Mouse (Mus musculus): ENCODE results near the gene Tdrd3. TPM values are rescaled to one million over a fixed set of nuclear protein-coding genes. Genes with fewer than 3 reads are reported as not detected.

The Tdrd3 gene
- polyA plus RNA-seq, 1 experiment from 2014 or later, result 45.1 TPM

- ATAC-seq (ENCODE audit: insufficient read depth, low FRiP score, low TSS enrichment), result no peak
- 93% methylated on average over 12 of the region's 12 CpGs for WGBS
- Histone ChIP-seq H3K4me2 (ENCODE audit: low read depth) (no peak overlapping the region), H3K9me3 (ENCODE audit: control insufficient read depth, low read length) (no peaks in the 10 kb centered on the region), H3K27ac (ENCODE audit: low read depth, low read length) (no peak overlapping the region), H3K36me3 (ENCODE audit: control insufficient read depth, insufficient read depth, low read length) (no peaks in the 10 kb centered on the region), H3K4me1 (ENCODE audit: control insufficient read depth, insufficient read depth, low read length) (no peaks in the 10 kb centered on the region), H3K9ac (ENCODE audit: low read length) (no peak overlapping the region), H3K27me3 (ENCODE audit: control insufficient read depth, insufficient read depth, low read length) (no peaks in the 10 kb centered on the region), H3K4me3 (ENCODE audit: low read depth, low read length) (no peak overlapping the region)
- no peak for DNase-seq (ENCODE audit: low spot score)
Measured at GRCm38 (mm10) chr14:87467586-87467985, 51.1 kb downstream of the Tdrd3 start.

DNA sequence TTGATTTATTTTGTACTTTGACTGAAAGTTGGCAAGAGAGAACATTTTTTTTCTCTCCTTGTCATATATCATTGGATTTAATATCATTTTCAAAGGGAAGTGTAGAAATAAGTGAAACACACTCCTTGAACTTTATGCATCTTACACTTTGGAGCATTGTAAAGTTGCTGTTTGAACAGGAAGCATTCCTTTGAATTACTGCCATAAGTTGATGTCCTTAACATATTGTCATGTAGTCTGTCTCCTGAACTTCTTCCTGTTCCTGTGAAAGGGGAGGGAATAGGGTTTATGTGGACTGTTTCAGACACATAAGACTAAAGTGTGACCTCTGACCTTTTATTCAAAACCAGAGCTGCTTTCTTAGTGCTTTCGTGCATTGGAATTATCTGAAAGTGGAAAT lies 55.1 kb downstream of the Tdrd3 start:
- no peak overlapping the region for H3K27ac ChIP-seq (ENCODE audit: low read depth, low read length)
- no peak overlapping the region for H3K4me2 ChIP-seq (ENCODE audit: low read depth)
- whole genome bisulfite sequencing, result 87% methylated on average over 1 of the region's 1 CpGs
- DNase-seq (ENCODE audit: low spot score) (no peak), ATAC-seq (ENCODE audit: insufficient read depth, low FRiP score, low TSS enrichment) (no peak)
- no peaks in the 10 kb centered on the region for H3K27me3 ChIP-seq (ENCODE audit: control insufficient read depth, insufficient read depth, low read length)
- no peaks in the 10 kb centered on the region for H3K4me1 ChIP-seq (ENCODE audit: control insufficient read depth, insufficient read depth, low read length)
- no peak overlapping the region for H3K4me3 ChIP-seq (ENCODE audit: low read depth, low read length)
- no peaks in the 10 kb centered on the region for H3K9me3 ChIP-seq (ENCODE audit: control insufficient read depth, low read length)
- no peak overlapping the region for H3K9ac ChIP-seq (ENCODE audit: low read length)
- H3K36me3 ChIP-seq (ENCODE audit: control insufficient read depth, insufficient read depth, low read length), result no peaks in the 10 kb centered on the region

DNA sequence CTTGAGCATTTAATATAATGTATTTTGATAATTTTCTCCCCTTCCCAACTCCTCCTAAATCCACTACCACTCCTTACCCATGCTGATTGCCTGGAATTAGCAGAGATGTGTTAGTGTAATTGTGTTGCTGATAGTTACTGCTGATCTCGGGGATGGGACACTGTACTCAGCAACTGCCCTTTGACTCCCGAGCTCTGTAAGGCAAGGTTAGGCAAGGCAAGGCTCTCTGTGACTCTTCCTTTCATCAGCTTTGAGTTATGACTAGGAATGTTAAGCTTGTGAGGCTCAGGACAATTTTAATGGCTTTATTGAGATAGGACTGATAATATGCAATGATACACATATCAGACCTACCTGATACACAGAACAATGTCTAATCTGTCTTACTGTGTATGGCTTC lies 56.3 kb downstream of the Tdrd3 start:
- H3K4me1 ChIP-seq (ENCODE audit: control insufficient read depth, insufficient read depth, low read length), result no peaks in the 10 kb centered on the region
- H3K27ac ChIP-seq (ENCODE audit: low read depth, low read length), result no peak overlapping the region
- no peak overlapping the region for H3K4me3 ChIP-seq (ENCODE audit: low read depth, low read length)
- no peak overlapping the region for H3K4me2 ChIP-seq (ENCODE audit: low read depth)
- ATAC-seq (ENCODE audit: insufficient read depth, low FRiP score, low TSS enrichment) (no peak), DNase-seq (ENCODE audit: low spot score) (no peak)
- H3K27me3 ChIP-seq (ENCODE audit: control insufficient read depth, insufficient read depth, low read length), result no peaks in the 10 kb centered on the region
- no peaks in the 10 kb centered on the region for H3K36me3 ChIP-seq (ENCODE audit: control insufficient read depth, insufficient read depth, low read length)
- H3K9me3 ChIP-seq (ENCODE audit: control insufficient read depth, low read length), result no peaks in the 10 kb centered on the region
- H3K9ac ChIP-seq (ENCODE audit: low read length), result no peak overlapping the region
- 76% methylated on average over 2 of the region's 2 CpGs for WGBS

- DNase-seq (ENCODE audit: low spot score) (no peak), ATAC-seq (ENCODE audit: insufficient read depth, low FRiP score, low TSS enrichment) (no peak)
- no peaks in the 10 kb centered on the region for H3K9me3 ChIP-seq (ENCODE audit: control insufficient read depth, low read length)
- H3K9ac ChIP-seq (ENCODE audit: low read length), result no peak overlapping the region
- no peaks in the 10 kb centered on the region for H3K27me3 ChIP-seq (ENCODE audit: control insufficient read depth, insufficient read depth, low read length)
- H3K4me3 ChIP-seq (ENCODE audit: low read depth, low read length), result no peak overlapping the region
- WGBS, result 83% methylated on average over 10 of the region's 10 CpGs
- H3K27ac ChIP-seq (ENCODE audit: low read depth, low read length), result no peak overlapping the region
- no peaks in the 10 kb centered on the region for H3K4me1 ChIP-seq (ENCODE audit: control insufficient read depth, insufficient read depth, low read length)
- H3K36me3 ChIP-seq (ENCODE audit: control insufficient read depth, insufficient read depth, low read length), result no peaks in the 10 kb centered on the region
- H3K4me2 ChIP-seq (ENCODE audit: low read depth), result no peak overlapping the region
Measured at GRCm38 (mm10) chr14:87475721-87476359, 59.4 kb downstream of the Tdrd3 start.

DNA sequence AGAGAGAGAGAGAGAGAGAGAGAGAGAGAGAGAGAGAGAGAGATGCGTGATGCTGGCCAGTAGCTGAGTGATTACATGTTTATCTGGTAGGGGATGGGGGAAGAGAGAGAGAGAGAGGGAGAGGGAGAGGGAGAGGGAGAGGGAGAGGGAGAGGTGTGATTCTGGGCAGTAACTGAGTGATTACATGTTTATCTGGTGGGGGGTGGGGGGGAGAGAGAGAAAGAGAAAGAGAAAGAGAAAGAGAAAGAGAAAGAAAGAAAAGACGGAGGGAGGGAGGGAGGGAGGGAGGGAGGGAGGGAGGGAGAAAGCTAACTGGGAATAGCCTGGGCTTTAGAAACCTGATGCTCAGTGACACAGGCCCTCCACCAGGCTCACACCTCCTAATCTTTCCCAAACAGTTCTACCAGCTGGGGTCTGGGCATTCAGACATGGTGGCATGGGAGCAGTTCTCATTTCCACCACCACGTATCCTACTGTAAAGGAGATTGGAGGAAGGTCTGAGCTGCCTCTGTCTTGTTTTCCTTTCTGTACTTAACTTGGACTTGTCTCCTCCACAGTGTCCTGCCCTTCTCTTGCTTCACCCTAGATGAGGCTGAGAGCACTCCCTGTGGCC lies 62.0 kb downstream of the Tdrd3 start:
- H3K9ac ChIP-seq (ENCODE audit: low read length), result no peak overlapping the region
- no peaks in the 10 kb centered on the region for H3K9me3 ChIP-seq (ENCODE audit: control insufficient read depth, low read length)
- 64% methylated on average over 3 of the region's 3 CpGs for WGBS
- no peaks in the 10 kb centered on the region for H3K36me3 ChIP-seq (ENCODE audit: control insufficient read depth, insufficient read depth, low read length)
- ATAC-seq (ENCODE audit: insufficient read depth, low FRiP score, low TSS enrichment), result no peak
- DNase-seq (ENCODE audit: low spot score), result no peak
- no peak overlapping the region for H3K4me2 ChIP-seq (ENCODE audit: low read depth)
- H3K4me1 ChIP-seq (ENCODE audit: control insufficient read depth, insufficient read depth, low read length), result no peaks in the 10 kb centered on the region
- no peaks in the 10 kb centered on the region for H3K27me3 ChIP-seq (ENCODE audit: control insufficient read depth, insufficient read depth, low read length)
- H3K27ac ChIP-seq (ENCODE audit: low read depth, low read length), result no peak overlapping the region
- H3K4me3 ChIP-seq (ENCODE audit: low read depth, low read length), result no peak overlapping the region

GRCm38 (mm10) chr14:87485888-87486287 lies 69.4 kb downstream of the Tdrd3 start:
- H3K36me3 ChIP-seq (ENCODE audit: control insufficient read depth, insufficient read depth, low read length), result no peaks in the 10 kb centered on the region
- no peak overlapping the region for H3K4me2 ChIP-seq (ENCODE audit: low read depth)
- no peaks in the 10 kb centered on the region for H3K4me1 ChIP-seq (ENCODE audit: control insufficient read depth, insufficient read depth, low read length)
- 84% methylated on average over 3 of the region's 3 CpGs for WGBS
- no peak for ATAC-seq (ENCODE audit: insufficient read depth, low FRiP score, low TSS enrichment)
- H3K9ac ChIP-seq (ENCODE audit: low read length), result no peak overlapping the region
- H3K4me3 ChIP-seq (ENCODE audit: low read depth, low read length), result no peak overlapping the region
- H3K27ac ChIP-seq (ENCODE audit: low read depth, low read length), result no peak overlapping the region
- DNase-seq (ENCODE audit: low spot score), result no peak
- H3K9me3 ChIP-seq (ENCODE audit: control insufficient read depth, low read length), result no peaks in the 10 kb centered on the region
- no peaks in the 10 kb centered on the region for H3K27me3 ChIP-seq (ENCODE audit: control insufficient read depth, insufficient read depth, low read length)

GRCm38 (mm10) chr14:87497955-87498594 lies 81.6 kb downstream of the Tdrd3 start:
- 91% methylated on average over 11 of the region's 11 CpGs for WGBS
- no peaks in the 10 kb centered on the region for H3K9me3 ChIP-seq (ENCODE audit: control insufficient read depth, low read length)
- no peaks in the 10 kb centered on the region for H3K4me1 ChIP-seq (ENCODE audit: control insufficient read depth, insufficient read depth, low read length)
- no peak overlapping the region for H3K4me3 ChIP-seq (ENCODE audit: low read depth, low read length)
- no peak overlapping the region for H3K27ac ChIP-seq (ENCODE audit: low read depth, low read length)
- no peaks in the 10 kb centered on the region for H3K27me3 ChIP-seq (ENCODE audit: control insufficient read depth, insufficient read depth, low read length)
- no peak overlapping the region for H3K9ac ChIP-seq (ENCODE audit: low read length)
- no peak overlapping the region for H3K4me2 ChIP-seq (ENCODE audit: low read depth)
- DNase-seq (ENCODE audit: low spot score) (no peak), ATAC-seq (ENCODE audit: insufficient read depth, low FRiP score, low TSS enrichment) (no peak)
- no peaks in the 10 kb centered on the region for H3K36me3 ChIP-seq (ENCODE audit: control insufficient read depth, insufficient read depth, low read length)

- H3K27ac ChIP-seq (ENCODE audit: low read depth, low read length), result no peak overlapping the region
- H3K27me3 ChIP-seq (ENCODE audit: control insufficient read depth, insufficient read depth, low read length), result no peaks in the 10 kb centered on the region
- H3K4me3 ChIP-seq (ENCODE audit: low read depth, low read length), result no peak overlapping the region
- no peaks in the 10 kb centered on the region for H3K4me1 ChIP-seq (ENCODE audit: control insufficient read depth, insufficient read depth, low read length)
- ATAC-seq (ENCODE audit: insufficient read depth, low FRiP score, low TSS enrichment), result no peak
- DNase-seq (ENCODE audit: low spot score), result no peak
- H3K9me3 ChIP-seq (ENCODE audit: control insufficient read depth, low read length), result no peaks in the 10 kb centered on the region
- H3K9ac ChIP-seq (ENCODE audit: low read length), result no peak overlapping the region
- H3K36me3 ChIP-seq (ENCODE audit: control insufficient read depth, insufficient read depth, low read length), result no peaks in the 10 kb centered on the region; the same call in 1 of the 2 replicates
- WGBS, result 93% methylated on average over 8 of the region's 8 CpGs
- no peak overlapping the region for H3K4me2 ChIP-seq (ENCODE audit: low read depth)
Measured at GRCm38 (mm10) chr14:87505924-87506323, 89.5 kb downstream of the Tdrd3 start.

- Histone ChIP-seq H3K4me1 (ENCODE audit: control insufficient read depth, insufficient read depth, low read length) (no peaks in the 10 kb centered on the region), H3K9ac (ENCODE audit: low read length) (no peak overlapping the region), H3K9me3 (ENCODE audit: control insufficient read depth, low read length) (no peaks in the 10 kb centered on the region), H3K4me3 (ENCODE audit: low read depth, low read length) (no peak overlapping the region), H3K36me3 (ENCODE audit: control insufficient read depth, insufficient read depth, low read length) (no peaks in the 10 kb centered on the region), H3K27me3 (ENCODE audit: control insufficient read depth, insufficient read depth, low read length) (no peaks in the 10 kb centered on the region), H3K27ac (ENCODE audit: low read depth, low read length) (no peak overlapping the region), H3K4me2 (ENCODE audit: low read depth) (no peak overlapping the region)
- DNase-seq (ENCODE audit: low spot score) (no peak), ATAC-seq (ENCODE audit: insufficient read depth, low FRiP score, low TSS enrichment) (no peak)
- WGBS, result 76% methylated on average over 3 of the region's 3 CpGs
Measured at GRCm38 (mm10) chr14:87515281-87515680, 98.8 kb downstream of the Tdrd3 start.

All from neural tube, embryonic 11.5 days (tissue).